Mouse (Mus musculus): ENCODE measurements around the gene Pgam5.

DNA sequence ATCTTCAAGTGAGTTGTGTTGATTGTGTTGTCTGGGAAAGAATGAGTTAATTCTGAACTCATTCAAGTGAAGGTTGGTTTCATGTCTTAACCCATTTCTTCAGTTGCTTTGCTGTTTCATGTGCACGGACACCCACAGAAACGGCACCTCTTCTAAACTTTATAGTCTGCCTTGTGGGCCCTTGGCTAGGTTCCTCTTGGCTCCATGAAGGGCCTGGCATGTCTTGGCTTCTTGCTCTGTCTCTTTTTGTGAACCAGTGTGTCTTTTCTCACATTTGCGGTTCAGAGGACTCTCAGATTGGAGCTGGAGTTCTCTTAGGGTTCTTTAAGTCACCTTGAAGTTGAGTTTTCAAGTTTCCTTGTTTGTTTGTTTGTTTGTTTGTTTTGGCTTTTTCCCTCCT is 44.7 kb downstream of the Pgam5 start:
- TF ChIP-seq MAX (IDR thresholded peaks at IDR 0.05; ENCODE audit: low read depth) (no peak), POLR2A (IDR thresholded peaks at IDR 0.05; ENCODE audit: insufficient read length, low read depth) (no peak), TCF3 (IDR thresholded peaks at IDR 0.05; ENCODE audit: insufficient read length, low read depth) (no peak), USF1 (IDR thresholded peaks at IDR 0.05; ENCODE audit: low read depth) (no peak), MYOG (IDR thresholded peaks at IDR 0.05; ENCODE audit: control insufficient read depth in 1 of 3, insufficient read depth in 1 of 3, insufficient read length in 2 of 3, low read depth in 2 of 3) (no peak), CEBPB (IDR thresholded peaks at IDR 0.05; ENCODE audit: insufficient read depth, poor library complexity, severe bottlenecking) (no peak)
